Mouse (Mus musculus): ENCODE results near the gene Vps11. TPM values are rescaled to one million over a fixed set of nuclear protein-coding genes. Genes with fewer than 3 reads are reported as not detected.

Vps11 gene
- total RNA-seq, 2 experiments from 2014 or later = 44.2 to 44.6 TPM

Small RNAs within 50 kb of the gene (microRNA-seq; reads per million reads assigned to microRNA genes)
- gene Gm44335 = 0 reads per million in 2 experiments
- gene Mir7085 = 1.6 to 1.7 reads per million in 2 experiments

Other genes with a start within 250 kb of the Vps11 start
- gene Gm49380, start 248.2 kb downstream of the Vps11 start, total RNA-seq (2021) = under 1 TPM; 0.25 to 0.37 TPM
- gene Rnf26, start 248.2 kb downstream of the Vps11 start, total RNA-seq (2021) = 10 to 100 TPM; 28.1 to 31.9 TPM
- gene Mcam, start 227.2 kb downstream of the Vps11 start, total RNA-seq (2021) = 10 to 100 TPM; 20.3 to 22.0 TPM
- 10 to 100 TPM; 44.9 to 48.9 TPM for gene Cbl, start 127.6 kb downstream of the Vps11 start, total RNA-seq (2021)
- 1 to 10 TPM; 1.2 to 1.4 TPM for gene Ccdc153, start 121.0 kb downstream of the Vps11 start, total RNA-seq (2021)
- under 1 TPM; 0.53 to 0.82 TPM for gene Pdzd3, start 110.2 kb downstream of the Vps11 start, total RNA-seq (2021)
- gene Nlrx1, start 93.1 kb downstream of the Vps11 start, total RNA-seq (2021) = 10 to 100 TPM; 11.4 to 11.6 TPM
- gene Abcg4, start 73.1 kb downstream of the Vps11 start, total RNA-seq (2021) = 10 to 100 TPM; 62.2 to 67.9 TPM
- 10 to 100 TPM; 22.6 to 27.7 TPM for gene Hinfp, start 56.0 kb downstream of the Vps11 start, total RNA-seq (2021)
- gene C2cd2l, start 41.4 kb downstream of the Vps11 start, total RNA-seq (2021) = 100 to 1,000 TPM; 177 to 213 TPM
- gene Dpagt1, start 35.7 kb downstream of the Vps11 start, total RNA-seq (2021) = 10 to 100 TPM; 14.8 to 14.9 TPM
- gene H2afx, start 27.0 kb downstream of the Vps11 start, total RNA-seq (2021) = 10 to 100 TPM; 59.8 to 66.2 TPM
- 10 to 100 TPM; 18.3 to 20.2 TPM for gene Hmbs, start 17.4 kb downstream of the Vps11 start, total RNA-seq (2021)
- gene Hyou1, start 17.8 kb upstream of the Vps11 start, total RNA-seq (2021) = 100 to 1,000 TPM; 100 to 101 TPM
- gene Slc37a4, start 35.2 kb upstream of the Vps11 start, total RNA-seq (2021) = 10 to 100 TPM; 35.8 to 45.1 TPM
- 100 to 1,000 TPM; 572 to 612 TPM for gene Rps25, start 45.5 kb upstream of the Vps11 start, total RNA-seq (2021)
- gene Trappc4, start 45.9 kb upstream of the Vps11 start, total RNA-seq (2021) = 10 to 100 TPM; 68.5 to 74.8 TPM
- gene Ccdc84, start 56.9 kb upstream of the Vps11 start, total RNA-seq (2021) = 10 to 100 TPM; 16.2 to 21.2 TPM
- not detected for gene Foxr1, start 79.5 kb upstream of the Vps11 start, total RNA-seq (2021)
- gene Upk2, start 93.3 kb upstream of the Vps11 start, total RNA-seq (2021) = not detected
- gene Bcl9l, start 121.2 kb upstream of the Vps11 start, total RNA-seq (2021) = 10 to 100 TPM; 76.2 to 84.8 TPM
- not detected for gene Cxcr5, start 200.2 kb upstream of the Vps11 start, total RNA-seq (2021)
- 100 to 1,000 TPM; 110 to 112 TPM for gene Ddx6, start 243.2 kb upstream of the Vps11 start, total RNA-seq (2021)

All from left cerebral cortex, postnatal 14 days (tissue).